Mouse (Mus musculus) ES-E14 (cell line): Measurements from ENCODE around the gene Pabpn1. TPM values are rescaled to one million over a fixed set of nuclear protein-coding genes. Genes with fewer than 3 reads are reported as not detected.

ENCODE experiments used
- DNase-seq: peaks from one replicate; pipeline ENCODE4 v3.0.0-alpha.2; 2013; ENCODE audit warnings: low read depth, low spot score
- H3K27ac ChIP-seq: 2 replicates; pipeline ENCODE4 v1.5.1; 2012; ENCODE audit warnings: low read depth, mild to moderate bottlenecking, low read length, moderate library complexity, mixed read lengths; ENCODE audit not compliant: poor library complexity, insufficient read depth, severe bottlenecking
- H3K36me3 ChIP-seq: 2 replicates; pipeline ENCODE4 v1.6.1; 2012; ENCODE audit warnings: mild to moderate bottlenecking, low read length, moderate library complexity, mixed read lengths; ENCODE audit not compliant: control insufficient read depth, poor library complexity, insufficient read depth, severe bottlenecking
- H3K4me1 ChIP-seq, 2 experiments: fragments of 150-350 bp in 1 of 2; sonication (generic) in 1 of 2; 2 replicates each; pipeline ENCODE4 v1.6.1; 2012; ENCODE audit warnings: low read length in 2 of 2, mild to moderate bottlenecking in 1 of 2, mixed read lengths in 1 of 2; ENCODE audit not compliant: control insufficient read depth in 2 of 2, insufficient read depth in 2 of 2, poor library complexity in 1 of 2
- H3K4me3 ChIP-seq, 2 experiments: fragments of 150-350 bp in 1 of 2; sonication (generic) in 1 of 2; 2 replicates each; pipeline ENCODE4 v1.5.1; 2012; ENCODE audit warnings: low read length in 2 of 2, low read depth in 1 of 2, mild to moderate bottlenecking in 1 of 2, mixed read lengths in 1 of 2; ENCODE audit not compliant: insufficient read depth in 1 of 2, poor library complexity in 1 of 2, severe bottlenecking in 1 of 2
- H3K9ac ChIP-seq: 2 replicates; pipeline ENCODE4 v1.6.1; 2012; ENCODE audit warnings: low read depth, mild to moderate bottlenecking, low read length, mixed read lengths; ENCODE audit not compliant: poor library complexity, insufficient read depth, severe bottlenecking
- H3K9me3 ChIP-seq: fragments of 150-350 bp; sonication (generic); 2 replicates; pipeline ENCODE4 v1.6.1; 2012; ENCODE audit warnings: low read depth, mild to moderate bottlenecking, low read length; ENCODE audit not compliant: control insufficient read depth, insufficient read depth
- CHD2 ChIP-seq: IDR thresholded peaks from 2 replicates; pipeline ENCODE4 v1.6.1; 2014; ENCODE audit warnings: mild to moderate bottlenecking, low read depth, low read length, inconsistent platforms
- HCFC1 ChIP-seq: IDR thresholded peaks from 2 replicates; pipeline ENCODE4 v1.6.1; 2012; ENCODE audit warnings: low read length, inconsistent platforms, borderline replicate concordance; ENCODE audit not compliant: insufficient read depth
- MAFK ChIP-seq: IDR thresholded peaks from 2 replicates; pipeline ENCODE4 v1.6.1; 2014; ENCODE audit warnings: mild to moderate bottlenecking, low read depth, low read length, inconsistent platforms; ENCODE audit not compliant: insufficient read depth
- ZC3H11A ChIP-seq: IDR thresholded peaks from 2 replicates; pipeline ENCODE4 v1.6.1; 2012; ENCODE audit warnings: low read depth, mild to moderate bottlenecking, inconsistent platforms, low read length, borderline replicate concordance
- ZNF384 ChIP-seq: IDR thresholded peaks from 2 replicates; pipeline ENCODE4 v1.6.1; 2012; ENCODE audit warnings: low read depth, low read length, inconsistent platforms
- in situ Hi-C, 2 experiments: fragments of 600-800 bp; cut with MboI; formaldehyde crosslinking; loops; one replicate each; pipeline ENCODE4 v1.15.1; 2025; ENCODE audit warnings: low sequenced_read_pairs in 2 of 2, inconsistent platforms in 1 of 2; ENCODE audit not compliant: unreplicated experiment in 2 of 2
- total RNA-seq: library from RNA; depleted of rRNA; stranded (reverse); fragments of 300-350 nt; gene quantifications from 2 replicates; pipeline ENCODE4 v1.2.3, GENCODE M21; 2012

The Pabpn1 gene
- total RNA-seq, 1 experiment = 76.8 TPM

DNA sequence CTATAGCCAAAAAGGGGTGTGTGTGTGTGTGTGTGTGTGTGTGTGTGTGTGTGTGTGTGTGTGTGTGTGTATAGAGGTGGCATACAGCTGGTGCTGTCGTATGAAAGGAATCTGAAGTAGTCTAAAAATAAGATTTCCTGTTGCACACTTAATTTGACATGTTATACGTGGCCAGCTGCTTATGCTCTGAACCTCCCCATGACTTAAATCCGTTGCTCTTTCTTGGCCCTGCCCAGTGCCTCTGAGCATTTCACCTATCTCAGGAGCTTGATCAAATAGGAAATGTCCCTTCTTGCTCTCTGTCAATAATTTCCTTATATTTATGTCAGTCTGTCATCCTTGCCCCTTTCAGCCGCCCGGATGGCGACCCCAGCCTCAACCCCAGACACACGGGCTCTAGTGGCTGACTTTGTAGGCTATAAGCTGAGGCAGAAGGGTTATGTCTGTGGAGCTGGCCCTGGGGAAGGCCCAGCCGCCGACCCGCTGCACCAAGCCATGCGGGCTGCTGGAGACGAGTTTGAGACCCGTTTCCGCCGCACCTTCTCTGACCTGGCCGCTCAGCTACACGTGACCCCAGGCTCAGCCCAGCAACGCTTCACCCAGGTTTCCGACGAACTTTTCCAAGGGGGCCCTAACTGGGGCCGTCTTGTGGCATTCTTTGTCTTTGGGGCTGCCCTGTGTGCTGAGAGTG, 8.1 kb upstream of the Pabpn1 start:
- TF ChIP-seq ZC3H11A (no peak), HCFC1 (no peak), MAFK (no peak), ZNF384 (no peak), CHD2 (no peak)
- no peak for DNase-seq
- no peaks in the 10 kb centered on the region for H3K9me3 ChIP-seq
- H3K4me3 ChIP-seq = peak overlapping the region; percentile 78 to 83
- H3K27ac ChIP-seq = no peak overlapping the region
- in situ Hi-C loops = no loop called here
- H3K36me3 ChIP-seq = no peaks in the 10 kb centered on the region
- peak overlapping the region; percentile 84 for H3K9ac ChIP-seq
- H3K4me1 ChIP-seq = peaks cover 4 to 12% of the 10 kb centered on the region in 2 experiments; a peak in 1 of 4 replicates

DNA sequence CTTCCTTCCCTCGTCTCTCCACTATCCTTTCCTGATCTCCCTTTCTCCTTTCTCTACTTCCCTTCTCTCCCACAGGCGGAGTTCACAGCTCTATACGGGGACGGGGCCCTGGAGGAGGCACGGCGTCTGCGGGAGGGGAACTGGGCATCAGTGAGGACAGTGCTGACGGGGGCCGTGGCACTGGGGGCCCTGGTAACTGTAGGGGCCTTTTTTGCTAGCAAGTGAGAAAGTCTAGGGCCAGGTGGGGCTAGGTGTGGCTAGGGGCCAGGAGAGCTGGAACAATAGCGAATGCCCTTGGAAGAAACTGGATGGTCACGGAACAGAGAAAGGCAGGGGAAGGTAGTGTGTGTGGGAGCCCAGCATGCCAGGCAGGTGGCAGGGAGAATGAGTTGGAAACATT, 7.0 kb upstream of the Pabpn1 start:
- no peaks in the 10 kb centered on the region for H3K9me3 ChIP-seq
- TF ChIP-seq HCFC1 (no peak), MAFK (no peak), ZNF384 (no peak), ZC3H11A (no peak), CHD2 (no peak)
- in situ Hi-C loops = no loop called here
- H3K9ac ChIP-seq = no peak overlapping the region
- H3K4me3 ChIP-seq = no peak overlapping the region
- DNase-seq = no peak
- H3K27ac ChIP-seq = no peak overlapping the region
- H3K4me1 ChIP-seq = peaks cover 4 to 12% of the 10 kb centered on the region in 2 experiments; a peak in 1 of 4 replicates
- no peaks in the 10 kb centered on the region for H3K36me3 ChIP-seq

DNA sequence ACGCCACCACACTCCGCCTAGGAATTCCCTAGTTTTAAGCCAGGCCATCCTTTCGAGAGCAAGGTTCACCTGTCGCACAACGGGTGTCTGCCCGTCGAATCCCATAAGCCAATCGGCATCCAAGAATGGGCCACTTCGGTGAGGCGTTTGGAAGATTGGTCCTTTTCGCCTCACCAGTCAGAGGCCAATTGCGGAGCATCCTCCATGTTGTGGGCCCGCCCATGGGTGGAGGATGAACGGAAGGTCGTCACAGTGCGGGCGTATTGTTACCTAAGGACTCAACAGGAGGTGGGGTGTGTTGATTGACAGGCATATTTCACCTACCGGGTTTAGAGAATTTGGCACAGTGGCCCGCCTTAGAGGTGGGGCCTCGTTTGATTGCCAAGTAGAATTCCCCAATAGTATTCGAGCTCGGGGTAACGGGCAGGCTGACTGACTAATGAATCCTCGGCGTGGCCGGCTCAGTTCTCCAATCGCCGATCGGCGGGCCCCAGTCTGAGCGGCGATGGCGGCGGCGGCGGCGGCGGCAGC, 1.4 kb downstream of the Pabpn1 start:
- H3K27ac ChIP-seq = peak overlapping the region; percentile 95; the same call in 1 of the 2 replicates
- peak overlapping the region; percentile 100; the same call in 1 of the 2 replicates for H3K9ac ChIP-seq
- DNase-seq = peak; percentile 99
- no peaks in the 10 kb centered on the region for H3K9me3 ChIP-seq
- in situ Hi-C loops = loop anchor here in 1 of 2 experiments (10.0 kb wide), 1 partner anchor 191 kb away; no protein-coding TSS in a partner anchor
- peak overlapping the region; percentile 79 to 100 for H3K4me3 ChIP-seq
- peaks cover 5 to 7% of the 10 kb centered on the region in 2 experiments for H3K4me1 ChIP-seq
- TF ChIP-seq ZC3H11A (no peak), ZNF384 (no peak), CHD2 (peak; percentile 95), HCFC1 (0 out of 2 replicates have a peak, but pooled peaks have one; percentile 4), MAFK (no peak)
- peaks cover 18% of the 10 kb centered on the region for H3K36me3 ChIP-seq

DNA sequence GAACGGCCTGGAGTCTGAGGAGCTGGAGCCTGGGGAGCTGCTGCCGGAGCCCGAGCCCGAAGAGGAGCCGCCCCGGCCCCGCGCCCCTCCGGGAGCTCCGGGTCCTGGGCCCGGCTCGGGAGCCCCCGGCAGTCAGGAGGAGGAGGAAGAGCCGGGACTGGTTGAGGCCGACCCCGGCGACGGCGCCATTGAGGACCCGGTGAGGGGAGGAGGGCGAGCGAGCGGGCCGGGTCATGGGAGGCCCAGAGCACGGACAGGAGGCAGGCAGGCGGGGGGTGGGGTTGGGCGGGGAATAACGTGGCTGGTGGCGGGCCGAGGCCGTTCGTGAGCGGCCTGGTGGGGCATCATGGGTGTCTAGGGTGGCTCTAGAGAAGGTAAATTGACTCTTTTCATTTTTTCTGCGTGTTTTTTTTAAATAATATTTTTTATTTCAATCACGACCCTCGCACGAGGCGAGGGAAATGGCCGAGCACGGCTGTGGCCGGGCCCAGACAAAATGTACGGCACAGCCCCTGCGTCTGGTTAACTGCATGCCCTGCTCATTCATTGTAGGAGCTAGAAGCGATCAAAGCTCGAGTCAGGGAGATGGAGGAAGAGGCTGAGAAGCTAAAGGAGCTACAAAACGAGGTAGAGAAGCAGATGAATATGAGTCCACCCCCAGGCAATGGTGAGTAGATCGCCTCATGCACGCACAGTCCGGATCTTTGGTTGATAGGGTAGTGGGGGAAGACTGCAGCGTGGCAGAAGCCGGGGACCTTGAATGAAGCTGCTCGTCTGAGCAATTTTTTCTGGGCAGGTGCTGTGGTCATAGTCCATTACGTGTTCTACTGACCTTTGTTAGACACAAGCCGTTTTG, 2.2 kb downstream of the Pabpn1 start:
- Histone ChIP-seq H3K36me3 (peaks cover 18% of the 10 kb centered on the region), H3K4me3 (peak overlapping the region; percentile 79 to 100), H3K27ac (peak overlapping the region; percentile 95), H3K9ac (peak overlapping the region; percentile 100), H3K4me1 (peaks cover 5 to 7% of the 10 kb centered on the region in 2 experiments), H3K9me3 (no peaks in the 10 kb centered on the region)
- TF ChIP-seq ZC3H11A (no peak), ZNF384 (no peak), HCFC1 (no peak), CHD2 (no peak), MAFK (no peak)
- DNase-seq = no peak
- in situ Hi-C loops = loop anchor here in 1 of 2 experiments (10.0 kb wide), 1 partner anchor 190 kb away; no protein-coding TSS in a partner anchor
